Mouse (Mus musculus) C2C12 (cell line): Measurements from ENCODE around the gene Rhbdf2.

Experiments
- CEBPB ChIP-seq: IDR thresholded peaks from one replicate; pipeline ENCODE4 v1.6.1; 2011; ENCODE audit warnings: low read depth, mild to moderate bottlenecking, control low read depth, moderate library complexity
- CTCF ChIP-seq: IDR thresholded peaks from one replicate; pipeline ENCODE4 v1.5.1; 2011; ENCODE audit not compliant: control insufficient read depth, insufficient read depth, insufficient read length
- MYOG ChIP-seq: IDR thresholded peaks from one replicate; pipeline ENCODE4 v1.6.1; 2011; ENCODE audit not compliant: control insufficient read depth, insufficient read length; ENCODE audit errors: extremely low read depth
- USF1 ChIP-seq: IDR thresholded peaks from one replicate; pipeline ENCODE4 v1.6.1; 2011; ENCODE audit warnings: low read depth, mild to moderate bottlenecking, control low read depth, moderate library complexity

DNA sequence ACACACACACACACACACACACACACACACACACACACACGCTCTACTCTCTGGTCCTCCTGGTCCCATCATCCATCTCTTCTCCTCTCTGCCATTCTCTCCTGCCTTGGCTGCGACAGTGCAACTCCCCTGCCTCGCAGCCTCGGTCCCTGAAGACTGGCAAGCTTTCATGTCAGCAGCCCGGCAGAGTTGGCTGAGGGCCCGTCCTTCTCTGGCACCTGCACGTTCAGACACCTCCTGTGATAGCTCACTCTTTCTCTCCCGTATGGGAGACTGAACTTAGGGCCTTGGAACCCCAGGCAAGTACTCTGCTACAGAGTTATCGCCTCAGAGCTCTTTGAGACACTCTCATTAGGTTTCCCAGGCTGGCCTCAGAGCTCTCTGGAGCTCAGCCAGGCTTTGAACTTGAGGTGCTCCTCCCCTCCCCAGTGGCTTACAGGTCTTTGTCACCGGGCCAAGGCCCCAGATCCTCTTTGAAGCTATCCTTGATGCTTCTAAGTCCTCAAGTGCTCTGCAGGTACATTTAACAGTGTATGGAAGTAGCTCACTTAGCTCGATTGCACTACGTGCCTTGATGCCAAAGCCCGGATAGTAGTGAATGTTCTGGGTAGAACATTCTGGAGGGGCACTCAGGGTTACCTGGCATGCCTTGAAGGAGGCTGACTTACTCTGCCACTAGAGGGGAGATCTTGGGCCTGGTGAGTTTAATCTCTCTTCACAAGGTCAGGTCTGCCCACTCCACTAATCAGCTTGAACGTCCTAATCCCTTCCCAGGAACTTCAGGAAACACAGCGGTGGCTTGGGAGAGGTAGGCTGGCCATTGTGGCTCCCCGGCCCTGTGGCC is 29.8 kb upstream of the Rhbdf2 start:
- no peak for TF ChIP-seq CTCF
- no peak for TF ChIP-seq CEBPB
- no peak for TF ChIP-seq USF1
- no peak for TF ChIP-seq MYOG
